Mouse (Mus musculus): ENCODE data around the gene Dlg5. TPM values are rescaled to one million over a fixed set of nuclear protein-coding genes. Genes with fewer than 3 reads are reported as not detected.

Gene Dlg5
- polyA plus RNA-seq, 1 experiment from 2014 or later, result 10.5 TPM

- no peaks in the 10 kb centered on the region for H3K27me3 ChIP-seq (replicated peaks)
- ATAC-seq, result no peak
- no peak overlapping the region for H3K4me2 ChIP-seq (replicated peaks)
- H3K4me3 ChIP-seq (replicated peaks), result no peak overlapping the region
- no peak overlapping the region for H3K27ac ChIP-seq
- WGBS, result 92% methylated on average over 11 of the region's 11 CpGs
- no peaks in the 10 kb centered on the region for H3K9me3 ChIP-seq
- peaks cover 22% of the 10 kb centered on the region for H3K36me3 ChIP-seq
- no peaks in the 10 kb centered on the region for H3K4me1 ChIP-seq (replicated peaks)
- no peak overlapping the region for H3K9ac ChIP-seq
Measured at GRCm38 (mm10) chr14:24136908-24137307, 108.8 kb downstream of the Dlg5 start.

GRCm38 (mm10) chr14:24134623-24135290, 111.0 kb downstream of the Dlg5 start:
- Histone ChIP-seq H3K4me1 (replicated peaks) (no peaks in the 10 kb centered on the region), H3K9me3 (no peaks in the 10 kb centered on the region), H3K27ac (no peak overlapping the region), H3K4me3 (replicated peaks) (no peak overlapping the region), H3K4me2 (replicated peaks) (no peak overlapping the region), H3K9ac (no peak overlapping the region), H3K36me3 (peaks cover 21% of the 10 kb centered on the region), H3K27me3 (replicated peaks) (no peaks in the 10 kb centered on the region)
- 79% methylated on average over 7 of the region's 7 CpGs for WGBS
- ATAC-seq, result no peak

- Histone ChIP-seq H3K27ac (no peak overlapping the region), H3K4me1 (replicated peaks) (no peaks in the 10 kb centered on the region), H3K4me3 (replicated peaks) (no peak overlapping the region), H3K27me3 (replicated peaks) (no peaks in the 10 kb centered on the region), H3K4me2 (replicated peaks) (no peak overlapping the region), H3K9ac (no peak overlapping the region), H3K9me3 (no peaks in the 10 kb centered on the region), H3K36me3 (peaks cover 17% of the 10 kb centered on the region; the same call in 1 of the 2 replicates)
- 87% methylated on average over 8 of the region's 8 CpGs for WGBS
- ATAC-seq, result no peak
Measured at GRCm38 (mm10) chr14:24133801-24134200, 111.9 kb downstream of the Dlg5 start.

- no peak overlapping the region for H3K4me3 ChIP-seq (replicated peaks)
- 41% methylated on average over 4 of the region's 4 CpGs for WGBS
Measured at GRCm38 (mm10) chr14:24132092-24132491, 113.6 kb downstream of the Dlg5 start.

GRCm38 (mm10) chr14:24125069-24125468, 120.7 kb downstream of the Dlg5 start:
- no peaks in the 10 kb centered on the region for H3K4me1 ChIP-seq (replicated peaks)
- H3K27ac ChIP-seq, result no peak overlapping the region
- H3K27me3 ChIP-seq (replicated peaks), result no peaks in the 10 kb centered on the region
- no peak overlapping the region for H3K4me3 ChIP-seq (replicated peaks)
- H3K4me2 ChIP-seq (replicated peaks), result no peak overlapping the region
- 79% methylated on average over 2 of the region's 2 CpGs for WGBS
- H3K9ac ChIP-seq, result no peak overlapping the region
- no peak for ATAC-seq
- H3K9me3 ChIP-seq, result no peaks in the 10 kb centered on the region
- H3K36me3 ChIP-seq, result no peaks in the 10 kb centered on the region

More at GRCm38 (mm10) chr14:24132092-24132491, 113.6 kb downstream of the Dlg5 start:
- no peak overlapping the region for H3K27ac ChIP-seq
- peaks cover 8% of the 10 kb centered on the region; the same call in 1 of the 2 replicates for H3K36me3 ChIP-seq
- no peak overlapping the region for H3K9ac ChIP-seq
- no peak overlapping the region for H3K4me2 ChIP-seq (replicated peaks)
- ATAC-seq, result no peak
- H3K4me1 ChIP-seq (replicated peaks), result no peaks in the 10 kb centered on the region
- no peaks in the 10 kb centered on the region for H3K27me3 ChIP-seq (replicated peaks)
- no peaks in the 10 kb centered on the region for H3K9me3 ChIP-seq

GRCm38 (mm10) chr14:24124171-24124570, 121.5 kb downstream of the Dlg5 start:
- no peak for ATAC-seq
- H3K27ac ChIP-seq, result no peak overlapping the region
- H3K4me2 ChIP-seq (replicated peaks), result no peak overlapping the region
- WGBS, result 50% methylated on average over 1 of the region's 1 CpGs
- H3K4me1 ChIP-seq (replicated peaks), result no peaks in the 10 kb centered on the region
- no peaks in the 10 kb centered on the region for H3K36me3 ChIP-seq
- H3K9ac ChIP-seq, result no peak overlapping the region
- H3K27me3 ChIP-seq (replicated peaks), result no peaks in the 10 kb centered on the region
- no peaks in the 10 kb centered on the region for H3K9me3 ChIP-seq
- H3K4me3 ChIP-seq (replicated peaks), result no peak overlapping the region

GRCm38 (mm10) chr14:24106734-24107133, 139.0 kb downstream of the Dlg5 start:
- H3K9ac ChIP-seq, result no peak overlapping the region
- WGBS, result 77% methylated on average over 2 of the region's 2 CpGs
- H3K9me3 ChIP-seq, result no peaks in the 10 kb centered on the region
- H3K4me1 ChIP-seq (replicated peaks), result no peaks in the 10 kb centered on the region
- no peaks in the 10 kb centered on the region for H3K36me3 ChIP-seq
- H3K27me3 ChIP-seq (replicated peaks), result no peaks in the 10 kb centered on the region
- no peak overlapping the region for H3K4me3 ChIP-seq (replicated peaks)
- H3K4me2 ChIP-seq (replicated peaks), result no peak overlapping the region
- H3K27ac ChIP-seq, result no peak overlapping the region
- ATAC-seq, result no peak

GRCm38 (mm10) chr14:24098828-24099227, 146.9 kb downstream of the Dlg5 start:
- Histone ChIP-seq H3K4me1 (replicated peaks) (no peaks in the 10 kb centered on the region), H3K9me3 (no peaks in the 10 kb centered on the region), H3K27me3 (replicated peaks) (no peaks in the 10 kb centered on the region), H3K9ac (no peak overlapping the region), H3K4me2 (replicated peaks) (no peak overlapping the region), H3K36me3 (no peaks in the 10 kb centered on the region), H3K4me3 (replicated peaks) (no peak overlapping the region), H3K27ac (no peak overlapping the region)
- 76% methylated on average over 4 of the region's 4 CpGs for WGBS
- ATAC-seq, result no peak

- 76% methylated on average over 1 of the region's 1 CpGs for WGBS
- no peaks in the 10 kb centered on the region for H3K9me3 ChIP-seq
- H3K27ac ChIP-seq, result no peak overlapping the region
- H3K9ac ChIP-seq, result no peak overlapping the region
- no peaks in the 10 kb centered on the region for H3K36me3 ChIP-seq
- no peak overlapping the region for H3K4me3 ChIP-seq (replicated peaks)
- H3K4me1 ChIP-seq (replicated peaks), result no peaks in the 10 kb centered on the region
- no peak for ATAC-seq
- no peaks in the 10 kb centered on the region for H3K27me3 ChIP-seq (replicated peaks)
- no peak overlapping the region for H3K4me2 ChIP-seq (replicated peaks)
Measured at GRCm38 (mm10) chr14:24094656-24095055, 151.1 kb downstream of the Dlg5 start.

- ATAC-seq, result no peak
Measured at GRCm38 (mm10) chr14:24093221-24093620, 152.5 kb downstream of the Dlg5 start.

GRCm38 (mm10) chr14:24092391-24092790, 153.3 kb downstream of the Dlg5 start:
- Histone ChIP-seq H3K4me3 (replicated peaks) (no peak overlapping the region), H3K4me2 (replicated peaks) (no peak overlapping the region), H3K36me3 (no peaks in the 10 kb centered on the region), H3K9ac (no peak overlapping the region), H3K4me1 (replicated peaks) (no peaks in the 10 kb centered on the region), H3K27ac (no peak overlapping the region), H3K9me3 (no peaks in the 10 kb centered on the region), H3K27me3 (replicated peaks) (no peaks in the 10 kb centered on the region)
- ATAC-seq, result no peak
- 86% methylated on average over 3 of the region's 3 CpGs for WGBS

More at GRCm38 (mm10) chr14:24093221-24093620, 152.5 kb downstream of the Dlg5 start:
- H3K4me3 ChIP-seq (replicated peaks), result no peak overlapping the region
- no peak overlapping the region for H3K9ac ChIP-seq
- no peaks in the 10 kb centered on the region for H3K36me3 ChIP-seq
- H3K4me2 ChIP-seq (replicated peaks), result no peak overlapping the region
- 92% methylated on average over 4 of the region's 4 CpGs for WGBS
- no peak overlapping the region for H3K27ac ChIP-seq
- H3K27me3 ChIP-seq (replicated peaks), result no peaks in the 10 kb centered on the region
- H3K9me3 ChIP-seq, result no peaks in the 10 kb centered on the region
- no peaks in the 10 kb centered on the region for H3K4me1 ChIP-seq (replicated peaks)

- Histone ChIP-seq H3K27me3 (replicated peaks) (no peaks in the 10 kb centered on the region), H3K9me3 (no peaks in the 10 kb centered on the region), H3K4me1 (replicated peaks) (no peaks in the 10 kb centered on the region), H3K9ac (no peak overlapping the region), H3K4me2 (replicated peaks) (no peak overlapping the region), H3K36me3 (no peaks in the 10 kb centered on the region), H3K4me3 (replicated peaks) (no peak overlapping the region), H3K27ac (no peak overlapping the region)
- WGBS, result 61% methylated on average over 1 of the region's 1 CpGs
- no peak for ATAC-seq
Measured at GRCm38 (mm10) chr14:24090790-24091189, 154.9 kb downstream of the Dlg5 start.

- no peak overlapping the region for H3K27ac ChIP-seq
- no peaks in the 10 kb centered on the region for H3K4me1 ChIP-seq (replicated peaks)
- no peak overlapping the region for H3K9ac ChIP-seq
- no peak overlapping the region for H3K4me2 ChIP-seq (replicated peaks)
- no peak overlapping the region for H3K4me3 ChIP-seq (replicated peaks)
- no peaks in the 10 kb centered on the region for H3K36me3 ChIP-seq
- WGBS, result 84% methylated on average over 3 of the region's 3 CpGs
- ATAC-seq, result no peak
- H3K9me3 ChIP-seq, result no peaks in the 10 kb centered on the region
- H3K27me3 ChIP-seq (replicated peaks), result no peaks in the 10 kb centered on the region
Measured at GRCm38 (mm10) chr14:24089181-24089580, 156.5 kb downstream of the Dlg5 start.

Data from intestine, embryonic 15.5 days (tissue).